Mouse (Mus musculus): Measurements from ENCODE around the gene Popdc3. TPM values are rescaled to one million over a fixed set of nuclear protein-coding genes. Genes with fewer than 3 reads are reported as not detected.
"Not testable (repeated sequence)": the region's sequence is repeated elsewhere in the genome, so short reads cannot be mapped to it uniquely, and the experiment has no call there.

Gene Popdc3
- total RNA-seq, 2 experiments from 2014 or later, result 1.7 to 2.3 TPM

DNA sequence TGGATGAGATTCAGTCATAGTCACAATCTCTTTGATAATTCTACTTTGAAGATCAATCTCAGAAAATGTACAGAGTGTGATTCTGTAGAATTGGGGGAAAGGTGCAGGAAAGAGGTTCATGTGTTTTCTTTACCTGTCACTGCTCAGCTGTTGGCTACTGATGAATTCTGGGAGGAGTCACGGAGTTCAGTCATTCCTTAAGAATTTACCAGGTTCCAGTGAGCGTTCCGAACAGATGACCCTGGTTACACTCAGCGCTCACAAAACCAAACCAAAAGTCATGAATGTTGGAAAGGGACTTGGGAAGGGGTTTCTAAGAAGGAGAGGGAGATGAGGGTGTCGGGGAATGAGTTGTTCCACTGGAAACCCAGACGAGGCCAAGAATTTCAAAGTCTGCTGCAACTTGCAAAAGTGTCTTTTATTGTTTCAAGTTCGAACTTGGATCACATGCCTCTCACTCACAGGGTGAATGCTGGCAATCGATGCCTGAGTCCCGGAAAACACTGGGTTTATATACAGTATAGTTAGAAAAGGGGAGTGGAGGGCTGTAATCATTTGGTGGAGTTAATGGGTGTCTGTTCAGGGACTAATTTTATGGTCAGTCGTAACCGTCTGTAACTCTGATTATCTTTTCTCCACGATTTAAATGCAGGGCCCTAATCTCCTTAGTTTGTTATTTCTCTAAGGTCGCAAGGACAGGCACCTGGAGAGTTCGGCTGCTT, 125.6 kb downstream of the Popdc3 start:
- DNase-seq (ENCODE audit: low spot score in 2 of 2), result no peak

DNA sequence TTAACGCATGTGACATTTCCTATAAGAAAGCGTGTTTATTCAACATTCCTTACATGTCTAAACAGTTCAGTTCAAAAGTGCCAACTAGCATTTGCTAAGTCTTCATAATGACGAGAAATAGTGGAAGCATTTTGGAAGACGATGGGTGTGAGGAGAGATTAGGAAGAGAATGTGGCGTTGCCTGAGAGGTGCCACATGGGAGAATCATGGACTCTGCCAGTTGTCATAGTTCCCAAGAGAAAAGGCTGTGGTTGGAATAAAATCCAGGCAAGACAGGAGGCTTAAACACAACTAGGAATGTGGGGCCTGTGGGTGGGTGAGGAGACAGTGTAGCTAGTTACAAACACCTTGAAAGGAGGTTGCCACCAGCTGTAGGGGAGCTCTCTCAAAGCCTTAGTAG, 127.3 kb downstream of the Popdc3 start:
- DNase-seq (ENCODE audit: low spot score in 2 of 2), result no peak

DNA sequence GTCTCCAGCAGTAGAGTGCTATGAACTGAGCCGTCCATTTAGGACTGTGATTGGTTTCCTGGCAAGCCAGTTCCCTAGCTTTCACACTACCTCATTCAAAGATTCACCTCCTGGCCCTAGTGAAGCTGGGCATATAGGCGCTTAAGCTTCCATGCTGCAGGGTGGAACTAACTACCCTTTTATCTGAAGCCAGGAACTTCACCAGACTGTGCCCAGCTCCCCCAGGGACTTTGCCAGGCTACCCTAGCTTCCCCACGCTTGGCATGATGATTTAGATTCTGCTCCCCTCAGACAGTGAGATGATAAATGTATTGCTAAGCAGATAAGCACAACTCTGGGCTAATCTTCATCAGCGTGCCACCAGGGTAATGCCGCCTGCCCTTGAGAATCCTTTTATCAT, 133.2 kb downstream of the Popdc3 start:
- DNase-seq (ENCODE audit: low spot score in 2 of 2), result no peak

DNA sequence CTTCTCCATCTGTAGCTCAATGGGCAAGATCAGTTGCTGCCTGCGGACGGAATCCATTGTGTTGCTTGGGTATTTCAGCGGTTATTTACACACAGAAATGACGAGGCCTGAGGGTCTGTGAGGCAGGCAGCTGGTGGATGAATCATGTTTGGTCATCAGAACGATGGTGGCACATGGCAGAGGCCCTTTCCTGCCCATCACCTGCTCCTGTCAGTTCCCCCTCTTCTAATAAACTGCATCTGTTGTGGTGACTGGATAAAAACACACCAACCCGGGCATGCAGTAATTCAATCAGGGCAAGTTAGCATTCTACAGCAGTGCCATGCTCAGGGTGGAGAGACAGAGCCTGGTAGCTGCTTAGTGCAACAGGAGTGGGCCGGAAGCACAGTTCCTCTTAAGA, 133.7 kb downstream of the Popdc3 start:
- DNase-seq (ENCODE audit: low spot score in 2 of 2), result no peak

DNA sequence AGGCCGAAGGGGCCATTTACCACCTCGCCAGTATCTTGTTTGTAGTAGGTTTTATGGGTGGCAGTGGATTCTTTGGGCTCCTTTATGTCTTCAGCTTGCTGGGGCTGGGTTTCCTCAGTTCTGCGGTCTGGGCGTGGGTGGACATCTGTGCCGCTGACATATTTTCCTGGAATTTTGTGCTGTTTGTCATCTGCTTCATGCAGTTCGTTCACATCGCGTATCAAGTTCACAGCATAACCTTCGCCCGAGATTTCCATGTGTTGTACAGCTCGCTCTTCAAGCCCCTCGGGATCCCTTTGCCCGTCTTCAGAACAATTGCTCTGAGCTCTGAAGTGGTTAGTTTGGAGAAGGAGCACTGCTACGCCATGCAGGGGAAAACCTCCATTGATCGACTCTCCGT, 137.0 kb downstream of the Popdc3 start:
- no peak for DNase-seq (ENCODE audit: low spot score in 2 of 2)

DNA sequence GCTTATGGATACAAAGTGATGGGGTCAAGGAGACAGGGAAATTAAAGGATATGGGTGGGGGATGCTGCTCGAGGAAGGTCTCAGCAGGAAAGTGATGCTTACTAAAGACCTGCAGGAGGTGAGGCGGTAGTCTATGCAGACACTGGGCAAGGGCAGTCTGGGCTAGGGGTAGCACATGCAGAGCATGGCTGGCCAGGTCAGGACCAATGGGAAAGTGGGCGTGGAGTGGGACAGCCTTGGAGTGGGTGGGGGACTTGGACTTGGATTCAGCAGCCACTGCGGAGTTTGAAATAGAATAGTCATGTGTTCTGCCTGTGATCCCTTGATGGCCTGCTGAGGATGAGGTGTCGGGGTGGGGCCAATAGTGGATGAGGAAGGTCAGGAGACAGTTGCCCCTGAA, 141.0 kb downstream of the Popdc3 start:
- no peak for DNase-seq (ENCODE audit: low spot score in 2 of 2)

DNA sequence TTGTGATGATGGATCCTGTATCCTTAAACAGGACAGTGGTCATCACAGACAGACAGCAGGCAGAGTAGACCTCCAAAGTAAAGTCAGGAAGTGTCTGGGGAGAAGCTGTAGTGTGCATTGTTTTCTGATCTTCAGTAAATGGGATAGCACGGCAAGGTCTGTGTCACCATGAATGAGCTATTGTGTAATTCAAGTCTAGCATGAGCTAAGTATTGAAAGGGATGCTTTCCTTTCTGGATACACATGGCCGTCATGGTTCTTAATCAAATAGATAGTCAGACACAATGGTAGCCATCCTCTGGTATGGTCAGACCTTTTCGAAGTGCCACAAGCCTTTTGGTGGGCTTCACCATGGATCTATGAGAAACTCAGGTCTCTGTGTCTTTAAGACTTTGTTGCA, 142.4 kb downstream of the Popdc3 start:
- DNase-seq (ENCODE audit: low spot score in 2 of 2), result no peak

DNA sequence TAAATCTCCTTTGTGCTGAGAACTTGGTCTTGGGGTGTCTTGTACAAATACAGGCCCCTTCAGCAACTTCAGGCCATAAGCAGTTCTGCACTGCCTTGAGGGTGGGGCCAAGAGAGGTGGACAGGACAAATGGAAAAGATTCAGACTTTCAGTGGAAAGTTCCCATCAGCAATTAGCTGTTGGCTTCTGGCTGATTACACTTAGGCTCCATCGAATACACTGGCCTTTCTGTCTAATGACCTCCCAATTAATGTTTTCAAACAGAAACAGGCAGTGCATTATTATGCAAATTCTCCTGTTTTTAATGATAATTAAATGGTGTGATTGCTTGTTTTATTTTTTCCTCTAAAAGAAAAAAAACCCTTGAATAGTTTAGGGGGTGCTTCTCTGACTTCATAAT, 146.3 kb downstream of the Popdc3 start:
- no peak for DNase-seq (ENCODE audit: low spot score in 2 of 2)

DNA sequence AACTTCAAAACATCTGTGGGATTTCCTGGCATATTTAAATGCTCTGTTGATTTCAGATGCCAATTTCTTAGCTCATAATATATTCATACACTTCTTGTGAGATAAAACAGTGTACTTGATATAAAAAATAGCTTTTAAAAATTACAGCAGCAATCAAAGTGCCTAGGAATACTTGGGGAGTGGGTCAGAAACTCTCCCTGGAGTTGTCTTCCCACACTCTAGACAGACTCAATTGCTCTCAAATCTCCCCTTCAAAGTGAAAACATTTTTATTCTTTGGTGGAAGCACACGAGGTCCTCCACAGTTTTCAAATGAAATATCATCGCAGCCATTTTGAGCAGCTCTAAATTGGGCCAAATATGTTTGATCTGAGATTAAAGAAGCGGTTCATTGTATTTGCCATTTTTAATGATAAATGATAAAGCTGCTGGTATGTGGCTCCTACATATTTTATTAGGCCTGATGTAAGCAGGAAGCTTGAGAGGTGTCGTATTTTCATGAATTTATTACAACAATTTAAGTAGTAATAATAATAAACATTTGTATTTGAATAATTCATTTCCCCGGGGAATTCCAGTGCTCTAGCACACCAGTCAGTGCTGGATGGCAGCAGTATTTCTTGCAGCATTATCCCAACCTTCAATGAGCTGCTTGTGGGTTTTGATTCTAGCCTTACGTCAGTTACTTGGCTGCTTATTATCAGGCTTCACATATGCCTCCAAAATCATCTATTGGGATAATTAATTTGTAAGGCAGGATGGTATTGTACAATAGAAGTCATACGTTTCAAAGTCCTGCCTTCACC, 150.5 kb downstream of the Popdc3 start:
- no peak for DNase-seq (ENCODE audit: low spot score in 2 of 2)

DNA sequence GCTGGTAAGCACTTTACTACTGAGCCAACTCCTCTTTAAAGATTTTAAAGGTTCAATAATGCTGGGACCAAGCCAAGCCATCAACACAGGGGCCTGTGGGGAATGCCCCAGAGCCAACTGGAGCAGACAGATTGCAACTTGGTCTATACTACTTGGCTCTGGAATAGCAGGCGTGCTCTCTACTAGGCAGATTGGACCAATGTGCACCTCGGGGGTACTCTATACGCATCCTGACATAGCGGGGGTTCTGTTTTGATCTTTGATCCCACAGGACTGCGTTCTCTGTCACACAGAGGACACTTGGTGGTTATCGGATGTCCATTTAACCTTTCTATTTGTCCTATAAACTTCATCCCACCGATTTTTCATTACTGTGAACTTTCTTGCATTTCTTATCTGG, 157.0 kb downstream of the Popdc3 start:
- DNase-seq (ENCODE audit: low spot score in 2 of 2), result no peak

DNA sequence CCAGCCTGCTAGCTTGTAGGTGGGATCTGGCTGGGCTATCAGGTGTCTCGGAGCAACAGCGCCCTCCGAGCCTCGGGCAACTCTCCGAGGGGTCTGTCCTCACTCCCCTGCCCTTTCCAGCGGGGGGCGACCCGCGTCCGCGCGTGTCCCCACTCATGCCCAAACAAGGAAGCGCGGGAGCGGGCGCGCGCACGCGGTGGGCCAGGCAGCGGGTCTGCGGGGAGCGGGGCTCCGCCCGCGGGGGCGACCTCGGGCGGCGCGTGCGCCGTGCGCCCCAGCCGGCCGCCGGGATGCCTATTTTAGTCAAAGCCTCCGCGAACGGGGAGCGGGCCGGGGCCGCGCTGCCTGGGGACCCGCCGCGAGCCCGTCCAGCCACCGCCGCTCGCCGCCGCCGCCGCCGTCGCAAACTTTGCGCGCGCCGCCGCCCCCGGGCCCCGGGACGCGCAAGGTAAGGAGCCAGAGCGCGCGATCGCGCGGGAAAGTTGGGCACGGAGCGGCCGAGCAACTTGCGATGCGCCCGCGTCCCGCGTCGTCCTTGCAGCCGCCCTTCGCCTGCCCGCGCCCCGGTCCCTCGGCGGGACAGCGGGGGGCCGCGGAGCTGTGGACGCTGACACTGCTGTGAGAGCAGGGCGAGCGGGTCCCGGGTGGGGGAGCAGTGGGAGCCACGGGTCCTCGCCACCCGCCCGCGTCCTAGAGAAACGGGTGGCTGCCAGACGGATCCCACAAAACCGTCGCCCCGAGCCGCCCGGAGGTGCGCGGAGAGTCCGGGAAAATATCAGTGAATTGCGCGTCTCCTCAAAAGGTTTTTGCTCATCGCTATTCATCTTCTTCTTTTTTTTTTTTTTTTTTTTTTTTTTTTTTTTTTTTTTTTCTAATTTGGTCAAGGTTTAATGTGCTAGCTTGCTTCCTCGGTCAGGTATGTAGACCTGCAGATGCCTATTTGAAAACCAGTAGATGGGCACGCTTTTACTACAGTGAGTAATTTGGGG, 157.8 kb downstream of the Popdc3 start, which contains the start of gene Bves:
Gene Bves (plus strand): TSS at position 339 of the 989 bp plus-strand sequence.
- DNase-seq (ENCODE audit: low spot score in 2 of 2), result no peak

DNA sequence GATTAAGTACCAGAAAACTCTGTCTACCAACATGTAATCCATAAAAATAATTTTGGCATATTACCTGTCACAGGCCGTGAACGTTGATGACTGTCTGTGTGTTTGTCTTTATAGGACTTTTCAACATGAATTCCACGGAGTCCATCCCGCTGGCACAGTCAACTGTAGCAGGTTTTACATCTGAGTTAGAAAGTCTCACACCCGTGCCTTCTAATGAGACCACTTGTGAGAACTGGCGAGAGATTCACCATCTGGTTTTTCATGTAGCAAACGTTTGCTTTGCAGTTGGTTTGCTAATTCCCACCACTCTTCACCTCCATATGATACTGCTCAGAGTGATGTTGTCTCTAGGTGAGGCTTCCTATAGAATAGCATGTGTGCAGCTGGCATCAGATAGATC, 161.2 kb downstream of the Popdc3 start:
- DNase-seq (ENCODE audit: low spot score in 2 of 2), result no peak

DNA sequence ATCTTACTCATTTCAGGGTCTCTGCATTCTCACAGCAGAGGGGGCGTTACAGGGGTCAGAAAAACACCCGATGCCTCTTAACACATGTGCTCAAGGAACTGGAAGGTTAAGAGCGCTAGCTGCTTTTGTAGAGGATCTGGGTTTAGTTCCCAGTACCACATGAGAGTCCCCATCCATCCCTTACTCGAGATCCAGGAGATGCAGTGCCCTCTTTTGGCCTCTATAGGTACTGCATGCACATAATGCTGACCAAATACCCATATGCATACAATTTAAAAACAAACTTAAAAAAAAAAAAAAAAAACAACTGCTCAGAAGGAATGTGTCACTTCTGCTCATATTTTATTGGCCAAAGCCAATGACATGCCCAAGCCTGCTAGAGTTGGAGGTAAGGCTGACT, 166.5 kb downstream of the Popdc3 start:
- DNase-seq (ENCODE audit: low spot score in 2 of 2), result no peak

DNA sequence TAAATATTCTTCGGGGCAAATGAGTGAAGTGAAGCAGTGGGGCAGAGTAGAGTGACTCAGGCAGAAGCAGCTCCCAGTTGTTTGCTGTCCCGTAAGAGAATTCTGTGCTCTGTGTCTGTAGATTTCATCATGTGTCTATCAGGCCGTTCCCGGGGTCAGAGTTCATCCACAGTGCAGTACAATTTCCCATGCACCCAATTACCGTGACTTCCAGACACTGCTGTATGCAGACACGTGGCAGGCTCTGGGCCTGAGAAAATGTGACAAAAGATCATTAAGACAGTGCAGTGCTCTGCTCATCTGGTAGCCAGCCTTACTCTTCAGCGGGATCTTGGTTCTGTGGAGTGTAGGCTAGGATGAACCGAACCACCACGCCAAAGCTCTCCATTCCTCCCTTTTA, 167.3 kb downstream of the Popdc3 start:
- DNase-seq (ENCODE audit: low spot score in 2 of 2), result no peak

DNA sequence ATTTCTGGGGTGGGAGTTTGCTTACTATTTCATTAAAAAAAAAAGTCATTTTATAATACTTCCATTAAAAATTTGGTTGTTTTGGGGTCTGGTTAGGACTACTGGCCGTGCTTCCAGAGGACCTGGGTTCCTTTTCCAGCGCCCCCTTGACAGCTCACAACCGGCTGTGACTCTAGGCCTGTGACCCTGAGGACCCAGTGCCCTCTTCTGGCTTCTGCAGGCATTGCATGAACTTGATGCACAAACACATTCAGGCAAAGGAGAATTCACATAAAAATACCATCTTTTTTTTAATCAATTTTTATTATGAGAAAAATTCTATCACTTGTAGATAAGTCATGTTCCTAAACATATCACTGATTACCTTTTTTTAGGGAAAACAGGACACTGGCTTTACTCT, 170.2 kb downstream of the Popdc3 start:
- DNase-seq (ENCODE audit: low spot score in 2 of 2), result not testable (repeated sequence)

DNA sequence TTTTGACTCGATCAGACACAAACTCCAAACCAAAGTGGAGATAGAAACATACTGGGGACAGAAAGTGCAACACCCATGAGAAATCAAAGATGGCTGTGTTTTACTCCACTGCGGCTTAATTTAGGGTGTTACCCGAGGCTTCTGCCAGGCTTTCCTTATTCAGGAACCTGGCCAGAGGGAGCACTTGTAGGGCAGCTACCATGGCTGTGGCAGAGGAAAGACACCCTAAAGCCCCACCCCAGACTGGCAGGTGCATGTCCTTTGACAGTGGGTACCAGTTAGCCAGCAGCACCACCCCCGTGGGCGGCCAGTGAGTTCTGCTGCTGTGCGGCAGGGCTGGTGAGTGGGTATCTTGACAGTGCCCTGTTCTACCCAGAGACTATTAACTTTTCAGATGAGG, 178.2 kb downstream of the Popdc3 start:
- DNase-seq (ENCODE audit: low spot score in 2 of 2), result no peak

DNA sequence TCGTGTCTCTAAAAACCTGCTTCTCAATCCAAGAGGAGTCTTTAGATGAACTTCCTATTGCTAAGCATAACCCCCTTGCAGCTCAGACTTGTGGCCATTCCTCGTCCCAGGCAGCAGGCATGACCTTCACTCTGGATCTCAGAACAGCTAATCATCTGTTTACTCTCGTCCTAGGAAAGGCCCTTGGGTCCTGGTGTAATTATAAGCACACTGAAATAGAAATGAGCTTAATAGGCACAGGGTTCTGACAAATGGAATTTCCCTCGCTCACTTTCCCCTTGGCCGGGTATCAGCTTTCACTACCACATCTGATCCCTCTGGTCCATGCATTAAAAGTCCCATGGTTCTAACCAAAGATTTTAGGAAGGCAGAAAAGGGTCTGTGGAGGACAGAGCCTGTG, 185.5 kb downstream of the Popdc3 start:
- no peak for DNase-seq (ENCODE audit: low spot score in 2 of 2)

DNA sequence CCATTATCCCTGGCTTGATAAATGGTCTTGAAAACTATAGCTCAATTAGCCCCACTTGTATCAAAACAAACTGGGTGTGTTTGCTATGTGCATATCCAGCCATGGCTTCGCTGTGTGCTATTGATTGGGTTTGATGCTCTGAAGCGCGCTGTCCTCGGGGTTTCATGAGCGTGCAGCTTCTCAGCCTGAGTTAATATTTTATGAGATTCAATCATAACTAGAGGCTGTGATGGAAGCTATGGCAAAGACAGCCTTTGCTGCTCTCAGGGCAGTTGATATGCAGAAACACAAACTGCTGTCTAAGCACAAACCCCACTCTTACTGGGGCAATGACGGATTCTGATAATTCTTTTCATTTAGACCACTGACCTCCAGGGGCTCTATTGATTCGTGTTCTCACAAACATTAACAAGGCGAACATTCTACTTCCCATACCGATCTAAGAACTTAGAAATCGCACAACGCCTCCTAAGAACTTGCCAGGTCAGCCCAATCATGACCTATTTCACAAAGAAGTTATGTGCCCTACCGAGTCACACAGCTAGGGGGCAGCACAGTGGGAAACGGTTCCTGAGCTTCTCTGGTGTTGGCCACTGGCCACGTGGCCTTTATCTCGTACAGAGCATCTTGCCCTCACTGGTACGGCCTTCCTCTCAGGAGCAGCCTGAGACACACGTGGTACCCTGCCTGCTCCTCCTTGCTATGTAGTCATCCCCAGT, 189.2 kb downstream of the Popdc3 start:
- no peak for DNase-seq (ENCODE audit: low spot score in 2 of 2)

All from adrenal gland, postnatal 4 days (tissue).